ENCODE assay signal across 8 mouse cellular contexts in genomic region chr6:23840001-23840400, GRCm38 (mm10). TPM values are rescaled to one million over a fixed set of nuclear protein-coding genes. Genes with fewer than 3 reads are reported as not detected.
DNase-seq lines count a peak whose midpoint lies in the region; ATAC-seq lines count a peak whose summit lies in the region.

No protein-coding gene starts in this region.

- H3K9ac ChIP-seq in hindbrain, embryonic 12.5 days: no peak overlapping the region
- no peak overlapping the region for H3K9ac ChIP-seq in limb, embryonic 15.5 days
- no peak overlapping the region for H3K9ac ChIP-seq in neural tube, embryonic 12.5 days

- DNase-seq in ovary, postnatal 36 days (ENCODE audit: low spot score): peak; percentile 15
- DNase-seq in ovary, adult 18-20 months (ENCODE audit: low spot score): no peak
- peak; percentile 42 for DNase-seq in embryonic facial prominence, embryonic 10.5 days (ENCODE audit: low spot score)
- no peak for DNase-seq in left cerebral cortex, adult 11 months (ENCODE audit: low spot score)

- no peaks in the 10 kb centered on the region for H3K9me3 ChIP-seq in embryonic facial prominence, embryonic 10.5 days
- H3K9me3 ChIP-seq in hindbrain, embryonic 12.5 days (replicated peaks): no peaks in the 10 kb centered on the region
- H3K9me3 ChIP-seq in limb, embryonic 15.5 days: no peaks in the 10 kb centered on the region
- H3K9me3 ChIP-seq in neural tube, embryonic 12.5 days: no peaks in the 10 kb centered on the region

- peak overlapping the region; percentile 94 for H3K4me2 ChIP-seq in hindbrain, embryonic 12.5 days (replicated peaks)
- peak overlapping the region; percentile 84 for H3K4me2 ChIP-seq in limb, embryonic 15.5 days
- peak overlapping the region; percentile 95 for H3K4me2 ChIP-seq in neural tube, embryonic 12.5 days (replicated peaks)

- H3K4me1 ChIP-seq in embryonic facial prominence, embryonic 10.5 days: peaks cover 11% of the 10 kb centered on the region
- H3K4me1 ChIP-seq in hindbrain, embryonic 12.5 days: peaks cover 3% of the 10 kb centered on the region; the same call in 1 of the 2 replicates
- H3K4me1 ChIP-seq in limb, embryonic 15.5 days: peaks cover 13% of the 10 kb centered on the region
- H3K4me1 ChIP-seq in neural tube, embryonic 12.5 days: peaks cover 7% of the 10 kb centered on the region; the same call in 1 of the 2 replicates

- 2% methylated on average over 15 of the region's 15 CpGs for WGBS in embryonic facial prominence, embryonic 10.5 days
- WGBS in hindbrain, embryonic 12.5 days: 1% methylated on average over 15 of the region's 15 CpGs
- WGBS in limb, embryonic 15.5 days: 2% methylated on average over 15 of the region's 15 CpGs
- 2% methylated on average over 15 of the region's 15 CpGs for WGBS in neural tube, embryonic 12.5 days

- H3K27ac ChIP-seq in embryonic facial prominence, embryonic 10.5 days (replicated peaks): no peak overlapping the region
- H3K27ac ChIP-seq in hindbrain, embryonic 12.5 days: no peak overlapping the region
- no peak overlapping the region for H3K27ac ChIP-seq in limb, embryonic 15.5 days
- no peak overlapping the region for H3K27ac ChIP-seq in neural tube, embryonic 12.5 days

- H3K36me3 ChIP-seq in embryonic facial prominence, embryonic 10.5 days (replicated peaks): no peaks in the 10 kb centered on the region
- no peaks in the 10 kb centered on the region for H3K36me3 ChIP-seq in hindbrain, embryonic 12.5 days
- no peaks in the 10 kb centered on the region for H3K36me3 ChIP-seq in limb, embryonic 15.5 days
- H3K36me3 ChIP-seq in neural tube, embryonic 12.5 days: no peaks in the 10 kb centered on the region

- no peak for ATAC-seq in hindbrain, embryonic 12.5 days (ENCODE audit: low FRiP score)
- ATAC-seq in limb, embryonic 15.5 days (ENCODE audit: insufficient number of reproducible peaks, low FRiP score, low TSS enrichment, low read depth): no peak
- ATAC-seq in neural tube, embryonic 12.5 days (ENCODE audit: low FRiP score, low read depth): peak; percentile 21; the same call in 1 of the 2 replicates
- ATAC-seq in CD4-positive, CD25-positive, alpha-beta regulatory T cell, adult 4 months: no peak

- H3K4me3 ChIP-seq in embryonic facial prominence, embryonic 10.5 days: peak overlapping the region; percentile 71
- peak overlapping the region; percentile 69 for H3K4me3 ChIP-seq in hindbrain, embryonic 12.5 days
- peak overlapping the region; percentile 68 for H3K4me3 ChIP-seq in limb, embryonic 15.5 days
- peak overlapping the region; percentile 62 for H3K4me3 ChIP-seq in neural tube, embryonic 12.5 days

- peaks cover 52% of the 10 kb centered on the region for H3K27me3 ChIP-seq in embryonic facial prominence, embryonic 10.5 days (replicated peaks; ENCODE audit: low read depth, poor library complexity, severe bottlenecking)
- H3K27me3 ChIP-seq in hindbrain, embryonic 12.5 days: peaks cover 36% of the 10 kb centered on the region
- H3K27me3 ChIP-seq in limb, embryonic 15.5 days: peaks cover 30% of the 10 kb centered on the region
- peaks cover 30% of the 10 kb centered on the region for H3K27me3 ChIP-seq in neural tube, embryonic 12.5 days (replicated peaks)

RNA-seq across cellular contexts. Expression of gene Cadps2, which starts 0.8 kb away (rescaled TPM):
- polyA plus RNA-seq in embryonic facial prominence, embryonic 10.5 days (2016; fragmentation: Nextera tagmentation; extraction: Ambion mirVana): 1.2 and 1.9 TPM in 2 replicates
- polyA plus RNA-seq in hindbrain, embryonic 12.5 days (2016; fragmentation: Nextera tagmentation; extraction: Ambion mirVana): 3.4 TPM in 2 replicates
- polyA plus RNA-seq in limb, embryonic 15.5 days (2015; fragmentation: Nextera tagmentation; extraction: Ambion mirVana): 1.5 and 2.0 TPM in 2 replicates
- 3.4 and 3.6 TPM in 2 replicates for polyA plus RNA-seq in neural tube, embryonic 12.5 days (2016; fragmentation: Nextera tagmentation; extraction: Ambion mirVana)
- not detected for polyA plus RNA-seq in CD4-positive, CD25-positive, alpha-beta regulatory T cell, adult 4 months (2017; shearing (Covaris generic))

Comparison
In these comparisons a context has a peak if more than half of its experiments do, and no peak if none do; other contexts are left out.
1. DNase-seq: peak in ovary, postnatal 36 days (single experiment) and embryonic facial prominence, embryonic 10.5 days (single experiment); none in ovary, adult 18-20 months (single experiment) and left cerebral cortex, adult 11 months (single experiment).
2. Peak in every context shown above with its lines, with median percentiles within 50 percentile points of each other: H3K4me3 ChIP-seq and H3K4me2 ChIP-seq.